Mouse (Mus musculus): ENCODE measurements around the gene Kxd1. TPM values are rescaled to one million over a fixed set of nuclear protein-coding genes. Genes with fewer than 3 reads are reported as not detected.

Kxd1 gene
- total and polyA plus RNA-seq, 2 experiments from 2014 or later, result 36.3 to 53.1 TPM

DNA sequence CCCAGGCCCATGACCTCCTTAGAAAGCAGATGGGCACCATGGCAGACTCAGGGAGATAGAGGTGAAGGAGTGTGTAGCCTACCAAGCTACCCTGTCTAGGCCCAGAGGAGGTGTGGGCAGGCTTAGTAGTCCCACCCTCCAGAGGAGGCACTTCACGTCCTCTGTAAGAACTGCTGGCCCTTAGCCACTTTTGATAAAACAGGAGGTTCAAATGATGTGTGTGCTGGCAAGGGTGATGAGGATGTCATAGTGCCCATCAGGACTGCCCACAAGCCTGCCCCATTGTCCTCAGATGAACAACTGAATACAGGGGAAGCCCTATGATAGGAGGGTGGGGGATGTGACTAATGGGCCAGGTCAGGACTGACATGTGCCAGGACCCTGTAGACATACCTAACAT, 25.1 kb upstream of the Kxd1 start:
- 61% methylated on average over 1 of the region's 1 CpGs for WGBS
- no peak for DNase-seq (ENCODE audit: low spot score)
- no peaks in the 10 kb centered on the region for H3K4me1 ChIP-seq (ENCODE audit: insufficient read depth, low read length)
- TF ChIP-seq CTCF (IDR thresholded peaks at IDR 0.05), result no peak
- H3K4me3 ChIP-seq (ENCODE audit: low read depth, low read length), result no peak overlapping the region
- no peaks in the 10 kb centered on the region for H3K27me3 ChIP-seq (ENCODE audit: insufficient read depth, low read length)
- peaks cover 3% of the 10 kb centered on the region; the same call in 1 of the 2 replicates for H3K36me3 ChIP-seq (ENCODE audit: insufficient read depth, low read length)
- H3K9ac ChIP-seq (replicated peaks; ENCODE audit: low read length, poor library complexity, severe bottlenecking), result no peak overlapping the region
- H3K4me2 ChIP-seq (ENCODE audit: low read depth, low read length, poor library complexity, severe bottlenecking), result no peak overlapping the region
- ATAC-seq (ENCODE audit: low FRiP score), result no peak
- H3K9me3 ChIP-seq (ENCODE audit: low read length), result no peaks in the 10 kb centered on the region
- no peak overlapping the region for H3K27ac ChIP-seq (ENCODE audit: low read depth, low read length)

DNA sequence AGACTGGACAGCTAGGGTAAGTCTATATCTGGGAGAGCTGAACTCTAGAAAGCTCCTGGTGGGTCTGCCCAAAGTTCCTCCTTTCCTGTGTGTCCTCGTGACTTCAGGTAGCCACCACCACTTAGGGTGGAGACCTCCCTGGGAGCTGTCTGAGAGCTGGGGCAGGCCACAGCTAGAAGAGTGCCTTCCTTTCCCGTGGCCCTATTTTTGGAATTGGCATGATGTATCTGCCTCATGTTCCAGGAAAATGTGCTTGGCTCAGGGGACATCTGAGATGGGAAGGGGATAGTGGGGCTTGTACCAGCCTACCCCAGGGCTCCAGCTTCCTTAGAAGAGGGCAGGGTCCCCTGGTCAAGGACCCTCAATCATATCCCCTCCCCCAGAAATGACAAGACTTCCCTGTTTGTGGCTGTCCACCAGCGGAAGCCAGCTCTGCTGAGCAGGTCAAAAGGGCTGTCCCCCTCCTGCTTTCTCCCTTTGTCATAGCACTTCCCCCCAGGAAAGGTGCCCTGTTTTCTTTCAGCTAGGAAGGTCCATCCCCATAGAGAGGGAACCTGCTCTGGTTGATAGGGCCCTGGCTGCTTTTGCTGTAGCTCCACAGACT, 23.9 kb upstream of the Kxd1 start:
- no peak for TF ChIP-seq CTCF (IDR thresholded peaks at IDR 0.05)
- Histone ChIP-seq H3K27ac (ENCODE audit: low read depth, low read length) (no peak overlapping the region), H3K9me3 (ENCODE audit: low read length) (no peaks in the 10 kb centered on the region), H3K27me3 (ENCODE audit: insufficient read depth, low read length) (no peaks in the 10 kb centered on the region), H3K36me3 (ENCODE audit: insufficient read depth, low read length) (no peaks in the 10 kb centered on the region), H3K4me1 (ENCODE audit: insufficient read depth, low read length) (no peaks in the 10 kb centered on the region), H3K4me2 (ENCODE audit: low read depth, low read length, poor library complexity, severe bottlenecking) (no peak overlapping the region), H3K9ac (replicated peaks; ENCODE audit: low read length, poor library complexity, severe bottlenecking) (no peak overlapping the region), H3K4me3 (ENCODE audit: low read depth, low read length) (no peak overlapping the region)
- DNase-seq (ENCODE audit: low spot score) (no peak), ATAC-seq (ENCODE audit: low FRiP score) (no peak)
- 86% methylated on average over 3 of the region's 3 CpGs for WGBS

DNA sequence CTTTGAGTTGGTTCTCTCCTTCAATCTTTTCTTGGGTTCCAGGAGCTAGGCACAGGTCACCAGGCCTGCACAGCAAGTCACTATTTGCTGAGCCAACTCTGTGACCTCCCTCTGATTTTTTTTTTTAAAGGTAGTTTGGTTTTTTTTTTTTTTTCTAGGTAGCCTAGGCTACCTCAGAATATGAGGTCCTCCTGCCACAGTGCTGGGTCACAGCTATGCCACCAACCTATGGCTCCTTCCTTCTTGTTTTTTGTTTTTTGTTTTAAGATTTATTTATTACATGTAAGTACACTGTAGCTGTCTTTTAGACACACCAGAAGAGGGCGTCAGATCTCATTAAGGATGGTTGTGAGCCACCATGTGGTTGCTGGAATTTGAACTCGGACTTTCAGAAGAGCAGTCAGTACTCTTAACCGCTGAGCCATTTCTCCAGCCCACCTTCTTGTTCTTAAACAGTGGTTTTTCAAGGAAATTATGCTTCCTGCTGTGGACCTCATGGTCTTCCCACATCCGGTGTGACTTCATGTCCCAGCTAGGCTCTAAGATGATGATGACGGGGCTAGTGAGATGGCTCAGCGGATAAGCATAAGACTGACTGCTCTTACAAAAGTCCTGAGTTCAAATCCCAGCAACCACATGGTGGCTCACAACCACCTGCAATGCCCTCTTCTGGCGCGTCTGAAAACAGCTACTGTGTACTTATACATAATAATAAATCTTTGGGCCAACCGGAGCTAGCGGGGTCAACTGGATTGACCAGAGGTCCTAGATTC, 21.8 kb upstream of the Kxd1 start:
- no peaks in the 10 kb centered on the region for H3K27me3 ChIP-seq (ENCODE audit: insufficient read depth, low read length)
- no peak for DNase-seq (ENCODE audit: low spot score)
- WGBS, result 93% methylated on average over 10 of the region's 10 CpGs
- no peak overlapping the region for H3K9ac ChIP-seq (replicated peaks; ENCODE audit: low read length, poor library complexity, severe bottlenecking)
- no peaks in the 10 kb centered on the region for H3K9me3 ChIP-seq (ENCODE audit: low read length)
- H3K4me3 ChIP-seq (ENCODE audit: low read depth, low read length), result no peak overlapping the region
- H3K4me2 ChIP-seq (ENCODE audit: low read depth, low read length, poor library complexity, severe bottlenecking), result no peak overlapping the region
- H3K27ac ChIP-seq (ENCODE audit: low read depth, low read length), result no peak overlapping the region
- no peak for ATAC-seq (ENCODE audit: low FRiP score)
- no peak for TF ChIP-seq CTCF (IDR thresholded peaks at IDR 0.05)
- H3K4me1 ChIP-seq (ENCODE audit: insufficient read depth, low read length), result no peaks in the 10 kb centered on the region
- H3K36me3 ChIP-seq (ENCODE audit: insufficient read depth, low read length), result no peaks in the 10 kb centered on the region

DNA sequence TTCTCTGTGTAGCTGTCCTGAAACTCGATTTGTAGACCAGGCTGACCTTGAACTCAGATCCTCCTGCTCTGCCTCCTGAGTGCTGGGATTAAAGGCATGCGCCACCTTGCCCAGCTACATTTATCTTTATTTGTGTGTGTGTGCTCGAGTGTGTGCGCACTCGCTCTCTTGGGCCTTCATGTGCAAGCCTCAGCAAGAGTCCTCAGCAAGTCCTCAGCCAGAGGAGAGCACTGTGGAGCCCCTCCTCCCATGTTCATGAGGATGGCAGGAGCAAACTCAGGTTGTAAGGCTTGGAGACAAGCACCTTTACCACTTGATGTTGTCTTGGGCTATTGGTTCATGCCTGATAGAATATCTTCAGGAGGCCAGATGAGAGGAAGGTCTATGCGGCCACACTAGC, 20.0 kb upstream of the Kxd1 start:
- WGBS, result 93% methylated on average over 6 of the region's 6 CpGs
- H3K27me3 ChIP-seq (ENCODE audit: insufficient read depth, low read length), result no peaks in the 10 kb centered on the region
- no peak overlapping the region for H3K4me3 ChIP-seq (ENCODE audit: low read depth, low read length)
- ATAC-seq (ENCODE audit: low FRiP score) (no peak), DNase-seq (ENCODE audit: low spot score) (no peak)
- H3K9ac ChIP-seq (replicated peaks; ENCODE audit: low read length, poor library complexity, severe bottlenecking), result no peak overlapping the region
- no peak for TF ChIP-seq CTCF (IDR thresholded peaks at IDR 0.05)
- no peaks in the 10 kb centered on the region for H3K4me1 ChIP-seq (ENCODE audit: insufficient read depth, low read length)
- no peak overlapping the region for H3K4me2 ChIP-seq (ENCODE audit: low read depth, low read length, poor library complexity, severe bottlenecking)
- no peaks in the 10 kb centered on the region for H3K9me3 ChIP-seq (ENCODE audit: low read length)
- H3K36me3 ChIP-seq (ENCODE audit: insufficient read depth, low read length), result no peaks in the 10 kb centered on the region
- no peak overlapping the region for H3K27ac ChIP-seq (ENCODE audit: low read depth, low read length)

DNA sequence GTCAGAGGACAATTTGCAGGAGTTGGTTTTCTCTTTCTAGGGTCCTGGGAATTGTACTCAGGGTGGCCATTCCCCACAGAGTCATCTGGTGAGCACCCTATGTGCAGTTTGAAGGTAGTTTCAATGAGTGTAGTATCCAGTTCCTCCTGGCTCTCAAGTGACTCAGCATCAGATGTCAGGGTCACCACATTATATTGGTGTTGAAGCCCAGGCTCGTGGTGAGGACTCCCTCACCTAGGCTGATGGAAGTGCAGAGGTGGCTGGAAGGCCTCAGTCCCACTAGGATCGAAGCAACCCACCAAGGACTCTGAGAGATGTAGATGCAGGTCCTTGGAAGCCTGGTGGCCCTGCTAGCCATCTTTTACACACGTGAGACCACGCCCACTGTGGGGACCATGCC, 18.7 kb upstream of the Kxd1 start:
- H3K36me3 ChIP-seq (ENCODE audit: insufficient read depth, low read length), result no peaks in the 10 kb centered on the region
- no peaks in the 10 kb centered on the region for H3K9me3 ChIP-seq (ENCODE audit: low read length)
- H3K4me1 ChIP-seq (ENCODE audit: insufficient read depth, low read length), result no peaks in the 10 kb centered on the region
- DNase-seq (ENCODE audit: low spot score) (no peak), ATAC-seq (ENCODE audit: low FRiP score) (no peak)
- 89% methylated on average over 4 of the region's 4 CpGs for WGBS
- no peak overlapping the region for H3K9ac ChIP-seq (replicated peaks; ENCODE audit: low read length, poor library complexity, severe bottlenecking)
- H3K27ac ChIP-seq (ENCODE audit: low read depth, low read length), result no peak overlapping the region
- no peak for TF ChIP-seq CTCF (IDR thresholded peaks at IDR 0.05)
- no peaks in the 10 kb centered on the region for H3K27me3 ChIP-seq (ENCODE audit: insufficient read depth, low read length)
- no peak overlapping the region for H3K4me2 ChIP-seq (ENCODE audit: low read depth, low read length, poor library complexity, severe bottlenecking)
- H3K4me3 ChIP-seq (ENCODE audit: low read depth, low read length), result no peak overlapping the region

DNA sequence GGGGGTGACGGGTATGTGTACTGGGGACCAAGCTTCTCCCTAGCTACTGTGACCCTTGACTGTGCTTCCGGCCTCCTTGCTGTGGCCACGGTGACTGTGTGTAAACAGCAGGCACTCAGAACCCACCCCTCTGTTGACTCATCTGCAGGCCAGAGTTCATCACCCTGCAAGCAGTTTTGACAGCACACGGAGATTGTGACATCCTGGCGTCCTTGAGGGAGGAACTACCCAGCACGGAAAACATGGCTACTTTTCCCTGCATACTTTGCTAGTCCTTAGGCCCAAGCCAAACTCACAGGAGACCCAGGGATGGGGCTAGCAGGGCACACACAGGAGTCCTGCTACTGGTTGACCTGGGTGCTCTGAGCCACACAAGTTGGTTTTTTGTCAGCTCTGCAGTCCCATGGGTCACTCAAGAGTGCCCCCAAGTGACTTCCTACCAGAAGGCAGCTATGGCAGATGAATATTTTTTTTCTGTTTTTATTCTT, 16.5 kb upstream of the Kxd1 start:
- DNase-seq (ENCODE audit: low spot score), result peak; percentile 17
- H3K27me3 ChIP-seq (ENCODE audit: insufficient read depth, low read length), result no peaks in the 10 kb centered on the region
- H3K9ac ChIP-seq (replicated peaks; ENCODE audit: low read length, poor library complexity, severe bottlenecking), result no peak overlapping the region
- TF ChIP-seq CTCF (IDR thresholded peaks at IDR 0.05), result peak; percentile 40
- WGBS, result 68% methylated on average over 6 of the region's 6 CpGs
- no peak for ATAC-seq (ENCODE audit: low FRiP score)
- no peaks in the 10 kb centered on the region for H3K36me3 ChIP-seq (ENCODE audit: insufficient read depth, low read length)
- no peak overlapping the region for H3K4me2 ChIP-seq (ENCODE audit: low read depth, low read length, poor library complexity, severe bottlenecking)
- H3K4me1 ChIP-seq (ENCODE audit: insufficient read depth, low read length), result peaks cover 12% of the 10 kb centered on the region
- H3K27ac ChIP-seq (ENCODE audit: low read depth, low read length), result no peak overlapping the region
- H3K9me3 ChIP-seq (ENCODE audit: low read length), result no peaks in the 10 kb centered on the region
- no peak overlapping the region for H3K4me3 ChIP-seq (ENCODE audit: low read depth, low read length)
